Mouse (Mus musculus) ovary, postnatal 14 days (tissue): Measurements from ENCODE around the gene Tmem255a.
A peak's percentile ranks its signal among the peaks of the same experiment; 100 is the strongest.

Experiments used
- DNase-seq: peaks from one replicate; pipeline ENCODE4 v3.0.0; 2022; ENCODE audit warnings: low spot score

Gene Tmem255a

GRCm38 (mm10) chrX:38251851-38252571, at the start of gene Tmem255a:
Gene Tmem255a, minus strand, starts transcription at chrX:38252439.
- DNase-seq: no peak

- DNase-seq: no peak
Measured at GRCm38 (mm10) chrX:38259610-38260009, 7.4 kb upstream of the Tmem255a start.

- DNase-seq: no peak
Measured at GRCm38 (mm10) chrX:38250352-38250950, 1.8 kb downstream of the Tmem255a start.

- DNase-seq: peak; percentile 44
Measured at GRCm38 (mm10) chrX:38249640-38250351, 2.4 kb downstream of the Tmem255a start.

- no peak for DNase-seq
Measured at GRCm38 (mm10) chrX:38247601-38248000, 4.6 kb downstream of the Tmem255a start.

- DNase-seq: no peak
Measured at GRCm38 (mm10) chrX:38247108-38247507, 5.1 kb downstream of the Tmem255a start.

- no peak for DNase-seq
Measured at GRCm38 (mm10) chrX:38237731-38238130, 14.5 kb downstream of the Tmem255a start.

GRCm38 (mm10) chrX:38229888-38230287, 22.4 kb downstream of the Tmem255a start:
- no peak for DNase-seq

GRCm38 (mm10) chrX:38222757-38223156, 29.5 kb downstream of the Tmem255a start:
- no peak for DNase-seq

- no peak for DNase-seq
Measured at GRCm38 (mm10) chrX:38217676-38217991, 34.6 kb downstream of the Tmem255a start.

GRCm38 (mm10) chrX:38216986-38217675, 35.1 kb downstream of the Tmem255a start:
- no peak for DNase-seq

GRCm38 (mm10) chrX:38207392-38207791, 44.8 kb downstream of the Tmem255a start:
- no peak for DNase-seq

- no peak for DNase-seq
Measured at GRCm38 (mm10) chrX:38201816-38202215, 50.4 kb downstream of the Tmem255a start.

GRCm38 (mm10) chrX:38190458-38190764, 61.8 kb downstream of the Tmem255a start:
- no peak for DNase-seq

GRCm38 (mm10) chrX:38189552-38190457, 62.4 kb downstream of the Tmem255a start, which contains the start of gene Zbtb33:
Gene Zbtb33, plus strand, starts transcription at chrX:38189793.
- peak; percentile 83 for DNase-seq

GRCm38 (mm10) chrX:38185520-38185919, 66.7 kb downstream of the Tmem255a start:
- DNase-seq: no peak

- no peak for DNase-seq
Measured at GRCm38 (mm10) chrX:38181608-38182258, 70.5 kb downstream of the Tmem255a start.

GRCm38 (mm10) chrX:38180656-38181607, 71.3 kb downstream of the Tmem255a start:
- no peak for DNase-seq

- DNase-seq: peak; percentile 18
Measured at GRCm38 (mm10) chrX:38179891-38180310, 72.3 kb downstream of the Tmem255a start.

GRCm38 (mm10) chrX:38166592-38166991, 85.6 kb downstream of the Tmem255a start:
- no peak for DNase-seq
